Mouse (Mus musculus) kidney, adult 2 months (tissue): ENCODE data around the gene Gfod1.

ENCODE experiments used
- CTCF ChIP-seq: fragments of 200-500 bp; conservative IDR thresholded peaks from 2 replicates; pipeline ENCODE4 v1.5.1; 2011; ENCODE audit warnings: low read depth, mild to moderate bottlenecking, control low read depth, low read length, moderate library complexity, mixed read lengths; ENCODE audit not compliant: insufficient read depth, insufficient read length
- POLR2A ChIP-seq: fragments of 200-500 bp; IDR thresholded peaks from one replicate; pipeline ENCODE4 v1.6.1; 2011; ENCODE audit warnings: low read depth, low read length, control low read depth

DNA sequence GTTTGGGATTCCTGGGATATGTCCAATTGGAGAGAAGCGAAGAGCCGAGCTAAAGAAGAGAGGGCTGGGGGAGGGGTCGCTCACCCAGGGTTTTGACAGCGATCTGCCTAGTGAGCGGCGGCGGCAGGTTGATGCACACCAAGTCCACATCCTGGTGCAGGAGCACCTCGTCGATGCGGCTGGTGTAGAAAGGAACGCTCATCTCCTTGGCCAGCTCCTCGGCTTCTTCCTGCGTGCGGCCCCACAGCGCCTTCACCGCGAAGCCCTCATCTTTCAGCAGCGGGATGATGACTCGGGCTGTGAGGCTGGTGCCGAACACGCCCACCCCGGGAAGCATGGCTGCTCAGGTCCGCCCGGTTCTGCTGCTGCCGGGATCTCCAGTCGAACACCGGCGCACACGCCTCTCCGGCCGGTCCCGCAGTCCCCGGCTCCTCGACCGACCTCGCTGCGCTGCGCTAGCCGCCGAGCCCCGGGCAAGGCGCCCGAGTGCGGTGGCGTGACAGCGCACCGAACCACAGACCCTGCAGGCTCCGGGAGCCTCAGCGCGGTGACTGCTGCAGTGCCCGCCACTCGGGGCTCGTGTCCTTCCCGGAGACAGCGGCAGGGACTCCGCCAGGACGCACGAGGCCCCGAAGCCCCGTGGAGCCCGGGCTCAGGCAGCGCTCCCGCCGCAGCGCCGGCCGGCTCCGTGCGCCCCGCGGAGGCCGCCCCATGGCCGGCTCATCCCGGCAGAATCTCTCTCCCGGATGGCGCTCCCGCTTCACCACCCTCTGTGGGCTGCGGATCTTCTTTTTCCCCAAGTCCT, 609 bp downstream of the Gfod1 start:
- no peak for TF ChIP-seq CTCF
- no peak for TF ChIP-seq POLR2A
